Comparison of ENCODE assay signal across 8 mouse cellular contexts in the genomic region with DNA sequence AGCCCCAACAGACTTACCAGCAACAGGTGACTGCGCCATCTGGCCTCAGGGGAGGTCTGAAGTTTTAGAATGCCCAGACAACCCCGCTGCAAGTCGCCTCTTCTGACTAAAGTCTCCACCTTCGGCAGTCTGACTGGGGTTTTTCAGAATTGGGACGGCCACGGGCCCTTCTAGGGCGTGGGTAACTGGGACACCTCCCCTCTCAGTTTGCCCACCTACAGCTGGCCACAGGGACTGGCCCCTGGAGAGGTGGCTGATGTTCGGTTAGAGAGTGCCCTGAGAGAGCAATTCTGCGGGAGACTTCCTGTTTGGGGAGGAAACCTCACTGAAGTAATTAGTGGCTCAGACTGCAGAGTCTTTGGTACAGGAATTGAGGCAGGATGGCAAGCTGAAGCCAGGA. TPM values are rescaled to one million over a fixed set of nuclear protein-coding genes. Genes with fewer than 3 reads are reported as not detected.
DNase-seq lines count a peak whose midpoint lies in the region; ATAC-seq and TF ChIP-seq lines count a peak whose summit lies in the region.
"Had no signal": no experiment of that assay in that cellular context is flagged by ENCODE, and none has a peak within 500 bp of the region (broad histone marks: within the 10 kb centered on the region; RNA-seq: fewer than 3 reads in every experiment).

No protein-coding gene starts in this region.

- peak overlapping the region; percentile 25; the same call in 1 of the 2 replicates for H3K4me2 ChIP-seq in heart, embryonic 16.5 days (ENCODE audit: low read depth, low read length)
- H3K4me2 ChIP-seq: midbrain, embryonic 12.5 days had no signal

- peak overlapping the region; percentile 34; the same call in 1 of the 2 replicates for H3K9ac ChIP-seq in ES-E14 (ENCODE audit: insufficient read depth, low read depth, low read length, poor library complexity, severe bottlenecking)
- no peak overlapping the region for H3K9ac ChIP-seq in heart, embryonic 16.5 days (ENCODE audit: low read length)
- H3K9ac ChIP-seq: midbrain, embryonic 12.5 days had no signal

- H3K9me3 ChIP-seq in ES-E14 (ENCODE audit: control insufficient read depth, insufficient read depth, low read depth, low read length) = no peaks in the 10 kb centered on the region
- no peaks in the 10 kb centered on the region for H3K9me3 ChIP-seq in heart, embryonic 16.5 days (replicated peaks; ENCODE audit: control insufficient read depth, low read length)
- H3K9me3 ChIP-seq: midbrain, embryonic 12.5 days had no signal

- 39% methylated on average over 9 of the region's 9 CpGs for WGBS in heart, embryonic 16.5 days

- no peak for ATAC-seq in heart, embryonic 16.5 days (replicated peaks; ENCODE audit: extremely low read depth, insufficient read depth, low FRiP score)
- peak; percentile 27 for ATAC-seq in megakaryocyte progenitor cell, adult 5-6 weeks (replicated peaks; ENCODE audit: poor library complexity)

- in situ Hi-C loops in ES-E14 (cut with MboI; ENCODE audit: low sequenced_read_pairs in 2 of 2, unreplicated experiment in 2 of 2) = no loop called here

- H3K4me3 ChIP-seq in ES-E14 (ENCODE audit: insufficient read depth in 1 of 2, low read depth in 1 of 2, low read length in 2 of 2, poor library complexity in 1 of 2, severe bottlenecking in 1 of 2) = no peak overlapping the region
- H3K4me3 ChIP-seq in brown adipose tissue, adult 24 weeks (ENCODE audit: insufficient read depth, low read depth, low read length) = peak overlapping the region; percentile 26; the same call in 1 of the 2 replicates
- no peak overlapping the region for H3K4me3 ChIP-seq in heart, embryonic 16.5 days (ENCODE audit: low read length)
- H3K4me3 ChIP-seq: midbrain, embryonic 12.5 days had no signal

- no peaks in the 10 kb centered on the region for H3K36me3 ChIP-seq in ES-E14 (ENCODE audit: control insufficient read depth, insufficient read depth, low read length, poor library complexity, severe bottlenecking)
- H3K36me3 ChIP-seq in heart, embryonic 16.5 days (ENCODE audit: control insufficient read depth, insufficient read depth) = no peaks in the 10 kb centered on the region
- H3K36me3 ChIP-seq: midbrain, embryonic 12.5 days had no signal

- H3K4me1 ChIP-seq in ES-E14 (ENCODE audit: control insufficient read depth in 2 of 2, insufficient read depth in 2 of 2, low read length in 2 of 2, poor library complexity in 1 of 2) = peaks cover 0 to 4% of the 10 kb centered on the region in 2 experiments; a peak in 1 of 4 replicates
- peaks cover 26% of the 10 kb centered on the region for H3K4me1 ChIP-seq in brown adipose tissue, adult 24 weeks (ENCODE audit: control insufficient read depth, insufficient read depth, insufficient read length, low read length)
- peaks cover 11% of the 10 kb centered on the region for H3K4me1 ChIP-seq in heart, embryonic 16.5 days (ENCODE audit: control insufficient read depth, insufficient read depth, low read length)

- H3K27ac ChIP-seq in ES-E14 (ENCODE audit: insufficient read depth, low read depth, low read length, poor library complexity, severe bottlenecking) = no peak overlapping the region
- no peak overlapping the region for H3K27ac ChIP-seq in brown adipose tissue, adult 24 weeks (replicated peaks; ENCODE audit: low read depth, low read length)
- no peak overlapping the region for H3K27ac ChIP-seq in heart, embryonic 16.5 days (ENCODE audit: low read length)
- H3K27ac ChIP-seq: midbrain, embryonic 12.5 days had no signal

- H3K27me3 ChIP-seq in heart, embryonic 16.5 days (ENCODE audit: control insufficient read depth, insufficient read depth, low read length) = no peaks in the 10 kb centered on the region

- DNase-seq in ES-E14 (ENCODE audit: low read depth, low spot score) = no peak
- no peak for DNase-seq in urinary bladder, adult 18-20 months (ENCODE audit: low spot score in 2 of 2)
- no peak for DNase-seq in adrenal gland, postnatal 14 days
- no peak for DNase-seq in neural tube, embryonic 10.5 days (ENCODE audit: extremely low spot score, low spot score)

TF ChIP-seq in ES-E14, 5 proteins besides CTCF, POLR2A, EP300 and RAD21:
- TF ChIP-seq HCFC1 (IDR thresholded peaks at IDR 0.05; ENCODE audit: borderline replicate concordance, insufficient read depth, low read length) (no peak), MAFK (IDR thresholded peaks at IDR 0.05; ENCODE audit: insufficient read depth, low read depth, low read length) (no peak), ZC3H11A (IDR thresholded peaks at IDR 0.05; ENCODE audit: borderline replicate concordance, low read depth, low read length) (no peak), CHD2 (IDR thresholded peaks at IDR 0.05; ENCODE audit: low read depth, low read length) (no peak), ZNF384 (IDR thresholded peaks at IDR 0.05; ENCODE audit: low read depth, low read length) (no peak)

RNA-seq across cellular contexts. Expression of a gene that starts 13.8 kb away (rescaled TPM):
- 53.1 and 75.9 TPM in 2 replicates for total RNA-seq in ES-E14 (2012; rRNA removed)
- polyA plus RNA-seq in brown adipose tissue, adult 24 weeks (2012; ENCODE audit: insufficient read depth, insufficient read length, missing spikeins) = 12.7 and 15.1 TPM in 2 replicates
- polyA plus RNA-seq in heart, embryonic 16.5 days (2015; fragmentation: Nextera tagmentation; extraction: Ambion mirVana) = 18.5 and 19.9 TPM in 2 replicates
- total RNA-seq in megakaryocyte progenitor cell, adult 5-6 weeks (2015) = 29.7 and 34.2 TPM in 2 replicates
- total RNA-seq in megakaryocyte progenitor cell, adult 5-6 weeks (2017) = 7.5 and 10.3 TPM in 2 replicates
- total RNA-seq in adrenal gland, postnatal 14 days (2021) = 20.8 and 29.6 TPM in 2 replicates
